ENCODE assay signal across 8 mouse cellular contexts in genomic region chr2:94470738-94471499, GRCm38 (mm10). TPM values are rescaled to one million over a fixed set of nuclear protein-coding genes. Genes with fewer than 3 reads are reported as not detected.
DNase-seq lines count a peak whose midpoint lies in the region; ATAC-seq and TF ChIP-seq lines count a peak whose summit lies in the region.
"Had no signal": no experiment of that assay in that cellular context is flagged by ENCODE, and none has a peak within 500 bp of the region (broad histone marks: within the 10 kb centered on the region; RNA-seq: fewer than 3 reads in every experiment).

No protein-coding gene starts in this region.

- H3K27me3 ChIP-seq in embryonic facial prominence, embryonic 12.5 days = no peaks in the 10 kb centered on the region
- H3K27me3 ChIP-seq in hindbrain, embryonic 10.5 days (ENCODE audit: insufficient read depth, poor library complexity, severe bottlenecking) = no peaks in the 10 kb centered on the region

- no peaks in the 10 kb centered on the region for H3K9me3 ChIP-seq in embryonic facial prominence, embryonic 12.5 days
- H3K9me3 ChIP-seq in hindbrain, embryonic 10.5 days = no peaks in the 10 kb centered on the region
- H3K9me3 ChIP-seq: megakaryocyte, embryonic 14.5 days had no signal

- H3K4me3 ChIP-seq in bone marrow, adult 2 months (replicated peaks; ENCODE audit: control insufficient read depth, low read depth, low read length) = no peak overlapping the region
- H3K4me3 ChIP-seq in embryonic facial prominence, embryonic 12.5 days = no peak overlapping the region
- H3K4me3 ChIP-seq in hindbrain, embryonic 10.5 days = no peak overlapping the region
- H3K4me3 ChIP-seq: megakaryocyte, embryonic 14.5 days had no signal

- H3K27ac ChIP-seq in bone marrow, adult 2 months (ENCODE audit: control insufficient read depth, insufficient read depth, low read depth, low read length, poor library complexity) = no peak overlapping the region
- no peak overlapping the region for H3K27ac ChIP-seq in embryonic facial prominence, embryonic 12.5 days
- H3K27ac ChIP-seq in hindbrain, embryonic 10.5 days = 0 out of 2 replicates have a peak overlapping the region, but pooled peaks have one; percentile 23

- ATAC-seq in embryonic facial prominence, embryonic 12.5 days (ENCODE audit: insufficient number of reproducible peaks, insufficient read depth, low FRiP score, low TSS enrichment) = peak; percentile 58

- 27% methylated on average over 15 of the region's 15 CpGs for WGBS in bone marrow, adult 2 months
- 30% methylated on average over 15 of the region's 15 CpGs for WGBS in embryonic facial prominence, embryonic 12.5 days
- WGBS in hindbrain, embryonic 10.5 days = 39% methylated on average over 15 of the region's 15 CpGs

- TF ChIP-seq CTCF in bone marrow, adult 2 months (IDR thresholded peaks at IDR 0.05; ENCODE audit: control insufficient read depth, insufficient read depth, low read length) = peak; percentile 76

- H3K36me3 ChIP-seq in embryonic facial prominence, embryonic 12.5 days = no peaks in the 10 kb centered on the region
- no peaks in the 10 kb centered on the region for H3K36me3 ChIP-seq in hindbrain, embryonic 10.5 days

- DNase-seq in MEL-GATA-1-ER (ENCODE audit: extremely low read depth, low read depth) = peak; percentile 33
- DNase-seq in hindbrain, embryonic 10.5 days (ENCODE audit: low spot score) = peak; percentile 75
- DNase-seq in layer of hippocampus, adult 9-11 months = peak; percentile 29
- peak; percentile 10 for DNase-seq in lung, postnatal 25 days (ENCODE audit: low spot score)
- DNase-seq in right cerebral cortex, adult 18-20 months = peak; percentile 63

- H3K4me2 ChIP-seq in embryonic facial prominence, embryonic 12.5 days (replicated peaks) = no peak overlapping the region

- TF ChIP-seq POLR2A in bone marrow, adult 2 months (IDR thresholded peaks at IDR 0.05; ENCODE audit: borderline replicate concordance, control insufficient read depth, low read depth, low read length) = no peak

- no peak overlapping the region for H3K9ac ChIP-seq in embryonic facial prominence, embryonic 12.5 days

- no peaks in the 10 kb centered on the region for H3K4me1 ChIP-seq in bone marrow, adult 2 months (ENCODE audit: control insufficient read depth, insufficient read depth, low read length)
- H3K4me1 ChIP-seq in embryonic facial prominence, embryonic 12.5 days = no peaks in the 10 kb centered on the region
- no peaks in the 10 kb centered on the region for H3K4me1 ChIP-seq in hindbrain, embryonic 10.5 days (replicated peaks)
- H3K4me1 ChIP-seq: megakaryocyte, embryonic 14.5 days had no signal

RNA-seq across cellular contexts. Expression of gene Api5, which starts 33.0 kb away (rescaled TPM):
- 40.5 and 42.9 TPM in 2 replicates for polyA plus RNA-seq in bone marrow, adult 2 months (2011; ENCODE audit: insufficient read depth, insufficient read length, low replicate concordance, missing spikeins)
- polyA plus RNA-seq in embryonic facial prominence, embryonic 12.5 days (2016; fragmentation: Nextera tagmentation; extraction: Ambion mirVana) = 182 and 189 TPM in 2 replicates
- 161 and 220 TPM in 2 replicates for polyA plus RNA-seq in hindbrain, embryonic 10.5 days (2016; fragmentation: Nextera tagmentation; extraction: Ambion mirVana)

Comparison
In these comparisons a context has a peak if more than half of its experiments do, and no peak if none do; other contexts are left out.
1. DNase-seq: peak in every context shown above with its lines; median percentile 75 in hindbrain, embryonic 10.5 days; 63 in right cerebral cortex, adult 18-20 months; 33 in MEL-GATA-1-ER; 29 in layer of hippocampus, adult 9-11 months; 10 in lung, postnatal 25 days.